Mouse (Mus musculus) cerebellum, postnatal 10 days (tissue): ENCODE results near the gene Adpgk.

Source experiments
- DNase-seq, 2 experiments: peaks; one replicate each; pipeline ENCODE4 v3.0.0; 2021; ENCODE audit warnings: mixed read lengths in 2 of 2

Gene Adpgk

GRCm38 (mm10) chr9:59290957-59291687 is at the start of gene Adpgk:
Adpgk (plus strand) TSS chr9:59291558.
- DNase-seq, result peak; percentile 99

DNA sequence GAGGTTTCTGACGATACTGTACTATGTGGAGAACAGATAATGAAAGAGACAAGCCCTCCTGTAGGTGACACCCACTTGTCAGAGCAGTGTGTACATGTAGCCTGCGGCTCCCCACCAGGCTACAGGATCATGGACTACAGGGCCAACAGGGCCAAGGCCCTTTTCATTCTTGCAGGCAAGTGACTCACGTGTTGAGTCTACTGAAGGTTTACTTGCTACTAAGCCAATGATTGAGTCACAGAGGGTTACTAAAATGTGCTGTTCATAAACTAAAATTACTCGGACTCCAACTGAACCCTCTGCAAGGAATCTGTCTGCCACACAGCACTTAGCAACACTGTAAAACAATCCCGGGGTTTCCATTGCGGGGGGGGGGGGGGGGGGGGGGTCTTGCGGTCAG is 46.2 kb upstream of the Adpgk start:
- no peak for DNase-seq

- no peak for DNase-seq
Measured at GRCm38 (mm10) chr9:59246456-59247029, 44.8 kb upstream of the Adpgk start.

GRCm38 (mm10) chr9:59249359-59249758 is 42.0 kb upstream of the Adpgk start:
- no peak for DNase-seq

- DNase-seq, result no peak
Measured at GRCm38 (mm10) chr9:59250272-59250671, 41.1 kb upstream of the Adpgk start.

GRCm38 (mm10) chr9:59254716-59255421 is 36.5 kb upstream of the Adpgk start:
- no peak for DNase-seq

DNA sequence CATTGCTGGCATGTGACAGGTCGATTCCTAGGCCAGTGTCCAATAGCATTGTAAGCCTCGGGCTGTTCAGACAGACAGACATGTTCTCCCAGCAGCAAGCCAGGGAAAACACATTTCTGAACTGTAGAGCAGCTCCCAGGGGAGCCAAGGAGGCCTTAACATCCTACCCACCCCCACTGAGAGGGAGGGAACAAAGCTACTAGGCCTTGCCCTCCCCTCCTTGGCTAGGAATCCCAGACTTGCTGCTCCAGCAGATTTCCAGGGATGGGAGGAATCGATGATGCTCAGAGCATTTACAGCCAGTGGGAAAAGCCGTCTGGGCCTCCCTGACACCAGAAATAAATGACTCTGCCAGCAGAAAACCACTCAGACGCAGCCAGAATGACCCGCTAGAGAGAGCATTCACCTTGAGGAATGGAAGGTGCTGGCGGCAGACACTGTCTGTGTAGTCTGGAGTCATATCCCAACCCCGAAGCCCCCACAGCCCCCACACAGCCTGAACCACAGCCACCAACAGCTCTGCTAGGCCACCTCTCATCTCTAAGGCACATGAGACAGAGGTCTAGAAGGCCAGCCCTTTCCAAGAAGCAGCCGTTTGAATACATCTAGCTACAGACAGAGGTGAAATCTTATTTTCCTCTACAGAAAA is 31.4 kb upstream of the Adpgk start:
- peak in 1 of 2 experiments; percentile 34 for DNase-seq

- DNase-seq, result peak in 1 of 2 experiments; percentile 40
Measured at GRCm38 (mm10) chr9:59266332-59266731, 25.0 kb upstream of the Adpgk start.

DNA sequence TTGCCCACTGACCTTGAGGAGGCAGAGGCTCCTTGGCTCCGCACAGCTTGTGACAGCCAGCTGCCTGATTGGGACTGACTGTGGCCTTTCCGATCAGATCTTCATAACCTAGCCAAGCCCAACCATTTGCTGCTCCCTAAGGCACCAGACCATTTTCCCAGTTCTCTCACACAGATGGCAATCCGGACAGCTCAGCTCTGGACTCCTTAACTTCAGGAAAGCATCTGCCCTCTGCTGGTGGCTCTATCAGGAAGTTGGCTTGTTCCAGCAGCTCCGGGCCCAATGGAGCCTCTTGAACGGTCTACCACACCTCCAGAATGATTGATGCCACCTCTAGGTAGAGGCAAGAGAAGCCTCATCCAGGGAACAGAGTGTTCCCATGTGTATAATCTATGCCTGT is 21.6 kb upstream of the Adpgk start:
- DNase-seq, result peak; percentile 90 to 91

GRCm38 (mm10) chr9:59271081-59271480 is 20.3 kb upstream of the Adpgk start:
- DNase-seq, result no peak

DNA sequence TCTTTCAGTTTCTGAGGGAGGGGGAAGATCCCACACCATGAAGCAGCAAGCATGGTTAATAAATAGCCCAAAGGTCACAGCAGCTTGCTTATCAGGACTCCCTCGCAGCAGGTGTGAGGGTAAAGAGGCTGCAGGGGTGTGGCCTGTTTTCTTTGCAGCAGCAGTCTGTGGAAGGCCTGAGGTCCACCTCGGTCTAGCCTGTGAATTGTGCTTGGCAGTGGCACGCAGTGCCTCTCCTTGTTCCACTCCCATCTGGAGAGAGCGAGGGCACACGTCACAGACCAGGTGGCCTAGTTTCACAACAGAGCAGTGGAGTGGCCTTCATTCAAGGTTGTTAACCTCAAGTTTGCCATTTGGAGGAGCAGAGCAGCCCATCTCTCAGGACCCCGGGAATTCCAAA is 19.6 kb upstream of the Adpgk start:
- DNase-seq, result peak in 1 of 2 experiments; percentile 25

DNA sequence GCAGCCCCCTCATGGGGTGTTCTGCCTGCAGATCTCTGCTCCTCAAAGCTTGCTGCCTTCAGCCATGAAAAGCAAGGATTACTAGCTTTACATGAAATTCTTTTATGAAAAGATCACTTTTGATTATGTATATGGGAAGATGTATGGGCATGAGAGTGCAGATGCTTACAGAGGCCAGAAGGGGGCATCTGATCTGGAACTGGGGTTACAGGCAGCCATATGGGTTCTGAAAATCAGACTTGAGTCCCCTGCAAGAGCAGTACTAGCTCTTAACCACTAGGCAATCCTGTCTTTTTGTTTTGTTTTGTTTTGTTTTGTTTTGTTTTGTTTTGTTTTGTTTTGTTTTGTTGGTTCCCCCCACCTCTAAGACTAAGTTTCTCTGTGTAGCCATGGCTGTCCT is 18.2 kb upstream of the Adpgk start:
- DNase-seq, result no peak

GRCm38 (mm10) chr9:59274846-59275455 is 16.4 kb upstream of the Adpgk start:
- no peak for DNase-seq

- DNase-seq, result no peak
Measured at GRCm38 (mm10) chr9:59278199-59278598, 13.2 kb upstream of the Adpgk start.

DNA sequence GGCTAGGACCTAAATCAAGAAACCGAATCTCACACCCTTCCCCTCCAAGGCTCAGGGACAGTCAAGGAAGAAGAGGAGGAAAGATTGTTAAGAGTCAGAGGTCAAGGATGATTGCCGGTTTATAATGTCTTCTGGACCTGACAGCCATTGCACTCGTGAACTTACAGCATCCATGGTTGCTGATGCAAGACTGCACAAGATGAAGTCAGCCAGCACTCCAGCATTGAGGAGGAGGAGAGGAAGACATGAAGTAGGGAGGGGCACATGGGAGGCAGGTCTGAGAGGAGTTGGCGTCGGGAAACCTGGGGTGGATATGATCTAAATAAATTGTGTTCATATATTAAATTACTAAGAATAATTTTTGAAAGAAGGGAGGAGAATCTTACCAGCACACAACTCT is 12.7 kb upstream of the Adpgk start:
- no peak for DNase-seq

DNA sequence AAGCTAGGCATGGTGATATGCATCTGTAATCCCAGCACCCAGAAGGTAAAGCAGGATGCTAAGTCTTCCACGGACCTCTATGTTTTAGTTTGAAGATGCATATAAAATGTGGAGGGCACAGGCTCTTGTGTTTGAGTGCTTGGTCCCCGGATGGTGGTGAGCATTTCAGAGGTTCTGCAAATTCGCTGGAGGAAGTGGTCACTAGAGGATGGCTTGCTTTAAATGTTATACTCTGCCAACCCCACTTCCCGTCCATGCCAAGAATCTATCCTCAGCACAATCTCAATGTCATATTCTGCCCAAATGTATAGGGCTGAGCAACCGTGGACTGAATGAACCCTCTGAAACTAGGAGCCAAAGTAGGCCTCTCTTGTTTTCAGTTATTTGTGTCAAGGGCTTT is 10.5 kb upstream of the Adpgk start:
- no peak for DNase-seq

DNA sequence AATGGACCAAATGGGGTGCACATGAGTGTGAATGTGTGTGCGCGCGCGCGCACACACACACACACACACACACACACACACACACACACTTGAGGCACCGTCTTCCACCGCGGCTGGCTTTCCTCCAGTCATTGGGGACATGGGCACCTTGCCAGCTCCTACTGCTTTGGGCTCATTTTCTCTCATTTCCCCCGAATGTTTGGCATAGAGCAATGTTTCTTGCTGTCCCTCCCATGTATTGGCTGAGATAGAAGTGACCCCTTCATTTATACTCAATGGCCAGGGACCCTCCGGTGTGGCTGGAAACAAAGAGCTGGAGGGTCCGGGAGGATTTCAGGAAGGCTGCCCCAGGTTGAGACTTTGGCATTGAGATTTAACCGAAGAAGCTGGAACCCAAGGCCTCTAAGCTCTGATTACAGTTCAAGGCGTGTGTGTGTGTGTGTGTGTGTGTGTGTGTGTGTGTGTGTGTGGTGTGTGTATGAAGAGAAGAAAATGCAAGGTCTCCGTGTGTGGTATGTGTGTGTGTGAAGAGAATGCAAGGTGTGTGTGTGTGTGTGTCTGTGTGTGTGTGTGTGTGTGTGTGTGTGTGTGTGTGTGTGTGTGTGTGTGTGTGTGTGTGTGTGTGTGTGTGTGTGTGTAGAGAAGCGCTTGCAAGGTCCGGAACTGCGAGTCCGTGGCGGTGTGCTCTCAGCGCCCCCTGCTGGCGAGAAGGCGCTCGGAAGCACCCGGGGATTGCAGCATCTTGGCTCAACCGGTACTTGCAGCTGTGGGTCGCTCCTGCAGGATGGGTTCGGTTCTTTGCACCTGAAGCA is 9.3 kb upstream of the Adpgk start:
- DNase-seq, result peak; percentile 92 to 94

DNA sequence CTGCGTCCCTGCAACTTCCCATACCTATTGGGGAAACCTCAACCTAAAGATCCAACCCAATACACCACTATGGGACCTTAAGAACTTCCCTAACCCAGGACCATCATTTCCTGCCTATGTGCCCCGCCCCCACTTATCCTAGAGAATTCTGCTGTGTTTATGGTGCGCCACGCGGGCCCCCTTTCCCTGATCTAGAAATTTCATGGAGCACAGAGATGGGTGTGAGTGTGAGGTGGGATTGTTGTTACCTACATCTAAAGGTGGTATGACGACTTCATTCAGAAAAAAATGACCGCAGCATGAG is 8.7 kb upstream of the Adpgk start:
- DNase-seq, result no peak

DNA sequence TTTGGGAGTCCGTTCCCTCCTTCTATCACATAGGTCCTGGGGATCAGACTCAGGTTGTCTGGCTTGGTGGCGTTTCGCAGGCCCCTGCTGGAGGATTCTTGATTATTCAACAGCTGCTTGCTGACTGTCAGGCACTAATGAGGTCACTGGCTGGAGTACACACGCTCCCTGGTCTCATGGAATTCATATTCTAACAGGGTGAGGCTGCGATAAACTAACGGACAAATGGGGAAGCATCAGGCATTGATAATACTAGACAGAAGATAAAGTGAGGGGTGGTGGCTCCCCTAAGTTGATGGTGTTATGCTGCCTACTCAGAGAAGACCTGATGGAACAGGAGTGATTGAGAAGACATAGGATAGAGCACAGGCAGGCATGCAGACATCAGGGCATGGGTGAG is 5.7 kb upstream of the Adpgk start:
- no peak for DNase-seq

DNA sequence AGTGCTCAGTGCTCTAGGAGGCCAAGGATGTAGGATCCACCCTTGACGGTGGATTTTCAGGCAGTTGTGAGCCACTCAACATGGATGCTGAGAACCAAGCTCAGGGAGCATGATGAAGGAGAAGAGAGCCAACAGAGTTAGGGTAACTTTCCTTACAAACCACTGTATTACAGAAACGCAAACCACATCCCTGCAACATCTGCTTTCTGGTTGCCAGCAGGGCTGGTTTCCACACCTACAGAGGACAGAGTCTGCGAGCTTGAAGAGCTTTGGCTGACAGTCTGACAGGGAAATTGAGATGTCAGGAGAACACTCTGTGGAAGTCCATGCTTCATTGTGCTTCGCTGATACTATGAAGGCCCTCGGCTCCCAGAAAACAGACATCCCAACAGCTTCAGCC is 3.3 kb upstream of the Adpgk start:
- no peak for DNase-seq

DNA sequence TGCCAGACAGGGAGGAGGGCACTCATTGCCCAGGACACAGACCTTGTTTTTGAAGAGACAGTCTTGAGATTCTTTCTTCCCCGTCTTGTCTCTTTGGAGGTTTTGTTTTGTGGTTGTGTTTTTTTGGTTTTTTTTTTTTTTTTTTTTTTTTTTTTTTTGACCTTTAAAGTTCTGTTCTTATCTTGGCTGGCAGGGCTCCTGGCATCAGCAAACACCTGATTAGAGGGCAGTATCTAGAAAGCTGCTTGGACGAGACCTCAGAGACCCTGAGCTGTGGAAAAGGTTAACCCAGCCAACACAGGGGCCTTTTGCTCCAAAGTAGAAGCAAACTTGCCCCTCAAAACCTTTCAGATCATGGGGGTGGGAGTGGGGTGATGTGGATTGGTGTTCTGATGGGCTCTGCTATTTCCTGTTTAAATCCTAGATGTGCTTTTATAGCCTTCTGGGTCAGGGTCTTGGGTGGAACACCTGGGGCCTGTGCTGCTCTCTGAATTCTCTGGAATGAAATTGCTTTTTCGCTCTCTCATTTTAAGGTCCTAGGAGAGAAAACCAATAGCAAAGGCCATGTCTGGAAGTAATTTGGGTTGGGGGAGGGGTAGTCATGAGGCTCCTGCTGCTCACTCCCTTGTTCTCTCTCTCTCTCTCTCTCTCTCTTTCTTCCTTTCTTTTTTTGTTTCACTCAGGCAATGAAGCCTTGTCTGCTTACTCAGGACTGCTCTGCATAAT is 2.5 kb upstream of the Adpgk start:
- no peak for DNase-seq
